In genomic region chr12:86509295-86510279, GRCm38 (mm10) we compare ENCODE assay signal across 15 mouse cellular contexts.
DNase-seq lines count a peak whose midpoint lies in the region; ATAC-seq and TF ChIP-seq lines count a peak whose summit lies in the region.
"Had no signal": no experiment of that assay in that cellular context is flagged by ENCODE, and none has a peak within 500 bp of the region (broad histone marks: within the 10 kb centered on the region; RNA-seq: fewer than 3 reads in every experiment).

No protein-coding gene starts in this region.

- ATAC-seq in hindbrain, embryonic 16.5 days = no peak
- peak; percentile 60; the same call in 1 of the 2 replicates for ATAC-seq in midbrain, embryonic 13.5 days
- ATAC-seq: forebrain, embryonic 15.5 days; Patski had no signal

- 52% methylated on average over 13 of the region's 13 CpGs for WGBS in hindbrain, embryonic 10.5 days
- WGBS in hindbrain, embryonic 16.5 days = 33% methylated on average over 13 of the region's 13 CpGs
- WGBS in midbrain, embryonic 13.5 days = 43% methylated on average over 13 of the region's 13 CpGs

- no peaks in the 10 kb centered on the region; the same call in 1 of the 2 replicates for H3K27me3 ChIP-seq in hindbrain, embryonic 10.5 days (ENCODE audit: insufficient read depth, poor library complexity, severe bottlenecking)
- no peaks in the 10 kb centered on the region for H3K27me3 ChIP-seq in hindbrain, embryonic 16.5 days (replicated peaks; ENCODE audit: control insufficient read depth, insufficient read depth, low read length)
- H3K27me3 ChIP-seq in E14TG2a.4 (ENCODE audit: insufficient read depth, low read length) = no peaks in the 10 kb centered on the region
- no peaks in the 10 kb centered on the region for H3K27me3 ChIP-seq in midbrain, embryonic 13.5 days
- H3K27me3 ChIP-seq: forebrain, embryonic 15.5 days had no signal

- H3K9me3 ChIP-seq in hindbrain, embryonic 10.5 days = no peaks in the 10 kb centered on the region
- no peaks in the 10 kb centered on the region for H3K9me3 ChIP-seq in hindbrain, embryonic 16.5 days (ENCODE audit: control insufficient read depth, low read length)
- H3K9me3 ChIP-seq in E14TG2a.4 (ENCODE audit: low read length) = no peaks in the 10 kb centered on the region
- H3K9me3 ChIP-seq in midbrain, embryonic 13.5 days = no peaks in the 10 kb centered on the region
- H3K9me3 ChIP-seq: forebrain, embryonic 15.5 days had no signal

- no peak overlapping the region for H3K4me2 ChIP-seq in hindbrain, embryonic 16.5 days (ENCODE audit: low read length)
- H3K4me2 ChIP-seq in midbrain, embryonic 13.5 days (replicated peaks) = no peak overlapping the region
- H3K4me2 ChIP-seq: forebrain, embryonic 15.5 days had no signal

- no peaks in the 10 kb centered on the region for H3K36me3 ChIP-seq in hindbrain, embryonic 10.5 days
- no peaks in the 10 kb centered on the region for H3K36me3 ChIP-seq in hindbrain, embryonic 16.5 days (ENCODE audit: control insufficient read depth, insufficient read depth, low read length)
- H3K36me3 ChIP-seq in E14TG2a.4 (ENCODE audit: insufficient read depth, low read length) = peaks cover 100% of the 10 kb centered on the region
- H3K36me3 ChIP-seq in midbrain, embryonic 13.5 days = no peaks in the 10 kb centered on the region
- H3K36me3 ChIP-seq: forebrain, embryonic 15.5 days had no signal

- H3K9ac ChIP-seq in hindbrain, embryonic 16.5 days (ENCODE audit: low read depth, low read length) = no peak overlapping the region
- no peak overlapping the region for H3K9ac ChIP-seq in midbrain, embryonic 13.5 days (replicated peaks)
- H3K9ac ChIP-seq: forebrain, embryonic 15.5 days had no signal

- peak; percentile 15 for DNase-seq in hindbrain, embryonic 10.5 days (ENCODE audit: low spot score)
- peak; percentile 24 for DNase-seq in embryo, embryonic 9.5 days (ENCODE audit: extremely low spot score)
- no peak for DNase-seq in thymus, postnatal 25 days
- DNase-seq in ovary, adult 18-20 months (ENCODE audit: low spot score) = no peak
- DNase-seq in spleen, postnatal 4 days (ENCODE audit: low spot score in 2 of 2) = no peak
- DNase-seq: adrenal gland, adult 2 months; B cell, adult 2 months; gastrocnemius, postnatal 36 days; heart, postnatal 14 days; right cerebral cortex, postnatal 4 days had no signal

- no peak for TF ChIP-seq CTCF in E14TG2a.4 (conservative IDR thresholded peaks at IDR 0.05; ENCODE audit: low read length)

- H3K27ac ChIP-seq in hindbrain, embryonic 10.5 days = peak overlapping the region; percentile 56
- no peak overlapping the region for H3K27ac ChIP-seq in hindbrain, embryonic 16.5 days (ENCODE audit: low read depth, low read length)
- no peak overlapping the region for H3K27ac ChIP-seq in midbrain, embryonic 13.5 days
- H3K27ac ChIP-seq: forebrain, embryonic 15.5 days had no signal

- peaks cover 10% of the 10 kb centered on the region for H3K4me1 ChIP-seq in hindbrain, embryonic 10.5 days (replicated peaks)
- peaks cover 6% of the 10 kb centered on the region for H3K4me1 ChIP-seq in hindbrain, embryonic 16.5 days (ENCODE audit: control insufficient read depth, insufficient read depth, low read depth, low read length)
- H3K4me1 ChIP-seq in E14TG2a.4 (replicated peaks; ENCODE audit: low read depth, low read length) = peaks cover 100% of the 10 kb centered on the region
- H3K4me1 ChIP-seq in midbrain, embryonic 13.5 days (replicated peaks) = peaks cover 9% of the 10 kb centered on the region

- no peak overlapping the region for H3K4me3 ChIP-seq in hindbrain, embryonic 10.5 days
- no peak overlapping the region for H3K4me3 ChIP-seq in hindbrain, embryonic 16.5 days (ENCODE audit: low read length)
- H3K4me3 ChIP-seq in E14TG2a.4 (replicated peaks; ENCODE audit: low read length) = peak overlapping the region; percentile 77
- no peak overlapping the region for H3K4me3 ChIP-seq in midbrain, embryonic 13.5 days (replicated peaks)
- H3K4me3 ChIP-seq: forebrain, embryonic 15.5 days had no signal

Comparison
In these comparisons a context has a peak if more than half of its experiments do, and no peak if none do; other contexts are left out.
1. DNase-seq: peak in hindbrain, embryonic 10.5 days (single experiment) and embryo, embryonic 9.5 days (single experiment); none in thymus, postnatal 25 days (single experiment), ovary, adult 18-20 months (single experiment) and spleen, postnatal 4 days (0 of 2).